Mouse (Mus musculus) neural tube, embryonic 11.5 days (tissue): Measurements from ENCODE around the gene Bbc3. TPM values are rescaled to one million over a fixed set of nuclear protein-coding genes. Genes with fewer than 3 reads are reported as not detected.

Experiments used
- ATAC-seq: fragments of 200-750 bp; cut with Nextera tagmentation; 2 replicates; pipeline ENCODE4 v1.8.0; 2017; ENCODE audit warnings: moderate number of reproducible peaks, mild to moderate bottlenecking, moderate TSS enrichment, moderate library complexity; ENCODE audit not compliant: insufficient read depth, low FRiP score, low TSS enrichment
- DNase-seq: peaks from one replicate; pipeline ENCODE4 v3.0.0-alpha.2; 2015; ENCODE audit warnings: low spot score
- H3K27ac ChIP-seq: fragments of 300-500 bp; sonication (generic); 2 replicates; pipeline ENCODE4 v1.5.1; 2014; ENCODE audit warnings: low read depth, mild to moderate bottlenecking, low read length
- H3K27me3 ChIP-seq: fragments of 300-500 bp; sonication (generic); 2 replicates; pipeline ENCODE4 v1.6.1; 2014; ENCODE audit warnings: mild to moderate bottlenecking, low read length, mixed read lengths; ENCODE audit not compliant: control insufficient read depth, insufficient read depth
- H3K36me3 ChIP-seq: fragments of 300-500 bp; sonication (generic); 2 replicates; pipeline ENCODE4 v1.6.1; 2014; ENCODE audit warnings: mild to moderate bottlenecking, low read length, moderate library complexity, mixed read lengths; ENCODE audit not compliant: control insufficient read depth, insufficient read depth
- H3K4me1 ChIP-seq: fragments of 300-500 bp; sonication (generic); 2 replicates; pipeline ENCODE4 v1.6.1; 2014; ENCODE audit warnings: low read length, mixed read lengths; ENCODE audit not compliant: control insufficient read depth, insufficient read depth
- H3K4me2 ChIP-seq: fragments of 300-500 bp; sonication (generic); 2 replicates; pipeline ENCODE4 v1.6.1; 2014; ENCODE audit warnings: low read depth, mild to moderate bottlenecking, moderate library complexity
- H3K4me3 ChIP-seq: fragments of 300-500 bp; sonication (generic); 2 replicates; pipeline ENCODE4 v1.5.1; 2014; ENCODE audit warnings: low read depth, low read length
- H3K9ac ChIP-seq: fragments of 300-500 bp; sonication (generic); 2 replicates; pipeline ENCODE4 v1.6.1; 2014; ENCODE audit warnings: mild to moderate bottlenecking, low read length
- H3K9me3 ChIP-seq: fragments of 300-500 bp; sonication (generic); 2 replicates; pipeline ENCODE4 v1.6.1; 2016; ENCODE audit warnings: low read length; ENCODE audit not compliant: control insufficient read depth
- WGBS: fragments of 180-500 bp; shearing (Covaris S2); extraction: QIAGEN DNeasy Blood & Tissue Kit; methylation state at CpG from one replicate; pipeline ENCODE4 v1.1.7; 2014; 5-methylcytosine and 5-hydroxymethylcytosine counted together
- polyA plus RNA-seq: library from polyadenylated mRNA; unstranded; fragments of >200 nt; fragmentation: Nextera tagmentation; extraction: Ambion mirVana; gene quantifications from 2 replicates; pipeline ENCODE4 v1.2.1, GENCODE M21; 2014

Gene Bbc3
- polyA plus RNA-seq, 1 experiment from 2014 or later: 11.9 TPM

- Histone ChIP-seq H3K4me3 (no peak overlapping the region), H3K36me3 (peaks cover 20% of the 10 kb centered on the region), H3K27ac (no peak overlapping the region), H3K4me1 (no peaks in the 10 kb centered on the region), H3K9ac (no peak overlapping the region), H3K4me2 (no peak overlapping the region), H3K9me3 (no peaks in the 10 kb centered on the region), H3K27me3 (no peaks in the 10 kb centered on the region)
- no peak for ATAC-seq
- DNase-seq: no peak
- 95% methylated on average over 3 of the region's 3 CpGs for WGBS
Observed at GRCm38 (mm10) chr7:16355854-16356594, 47.8 kb downstream of the Bbc3 start.

GRCm38 (mm10) chr7:16357602-16358001, 49.4 kb downstream of the Bbc3 start:
- Histone ChIP-seq H3K4me1 (no peaks in the 10 kb centered on the region), H3K36me3 (peaks cover 16% of the 10 kb centered on the region), H3K27me3 (no peaks in the 10 kb centered on the region), H3K9ac (no peak overlapping the region), H3K4me3 (no peak overlapping the region), H3K27ac (no peak overlapping the region), H3K4me2 (no peak overlapping the region), H3K9me3 (no peaks in the 10 kb centered on the region)
- ATAC-seq (no peak), DNase-seq (no peak)
- WGBS: 89% methylated on average over 3 of the region's 3 CpGs

GRCm38 (mm10) chr7:16364319-16364718, 56.1 kb downstream of the Bbc3 start:
- no peak for ATAC-seq
- Histone ChIP-seq H3K9ac (no peak overlapping the region), H3K27ac (peak overlapping the region; percentile 79), H3K4me1 (peaks cover 20% of the 10 kb centered on the region), H3K27me3 (no peaks in the 10 kb centered on the region), H3K36me3 (peaks cover 5% of the 10 kb centered on the region; the same call in 1 of the 2 replicates), H3K4me2 (no peak overlapping the region; the same call in 1 of the 2 replicates), H3K9me3 (no peaks in the 10 kb centered on the region), H3K4me3 (no peak overlapping the region)
- 70% methylated on average over 1 of the region's 1 CpGs for WGBS
- DNase-seq: no peak

GRCm38 (mm10) chr7:16364901-16365500, 56.8 kb downstream of the Bbc3 start:
- Histone ChIP-seq H3K36me3 (peaks cover 6% of the 10 kb centered on the region; the same call in 1 of the 2 replicates), H3K4me3 (no peak overlapping the region), H3K4me1 (peaks cover 20% of the 10 kb centered on the region), H3K27ac (peak overlapping the region; percentile 79), H3K9me3 (no peaks in the 10 kb centered on the region), H3K9ac (no peak overlapping the region), H3K4me2 (no peak overlapping the region), H3K27me3 (no peaks in the 10 kb centered on the region)
- peak; percentile 92 for ATAC-seq
- DNase-seq: peak; percentile 77
- 12% methylated on average over 4 of the region's 4 CpGs for WGBS

- Histone ChIP-seq H3K9me3 (no peaks in the 10 kb centered on the region), H3K4me2 (no peak overlapping the region), H3K36me3 (peaks cover 7% of the 10 kb centered on the region; the same call in 1 of the 2 replicates), H3K4me3 (no peak overlapping the region), H3K4me1 (peaks cover 20% of the 10 kb centered on the region), H3K27me3 (no peaks in the 10 kb centered on the region), H3K27ac (peak overlapping the region; percentile 79), H3K9ac (no peak overlapping the region)
- 42% methylated on average over 10 of the region's 10 CpGs for WGBS
- ATAC-seq: no peak
- no peak for DNase-seq
Observed at GRCm38 (mm10) chr7:16366133-16366646, 58.0 kb downstream of the Bbc3 start.

GRCm38 (mm10) chr7:16366669-16367068, 58.5 kb downstream of the Bbc3 start:
- H3K27ac ChIP-seq: no peak overlapping the region
- H3K9me3 ChIP-seq: no peaks in the 10 kb centered on the region
- no peak for DNase-seq
- no peaks in the 10 kb centered on the region for H3K27me3 ChIP-seq
- H3K4me3 ChIP-seq: no peak overlapping the region
- 63% methylated on average over 4 of the region's 4 CpGs for WGBS
- no peak overlapping the region for H3K9ac ChIP-seq
- peaks cover 20% of the 10 kb centered on the region for H3K4me1 ChIP-seq
- peaks cover 6% of the 10 kb centered on the region; the same call in 1 of the 2 replicates for H3K36me3 ChIP-seq
- ATAC-seq: no peak
- no peak overlapping the region for H3K4me2 ChIP-seq

Other genes starting within 250 kb of the Bbc3 start
- 0.08 TPM in 1 of 2 replicates, not detected in the other for gene Zfp541, start 246.6 kb upstream of the Bbc3 start, polyA plus RNA-seq
- gene Napa, start 209.9 kb upstream of the Bbc3 start, polyA plus RNA-seq: 175 and 184 TPM in 2 replicates
- gene Kptn, start 188.5 kb upstream of the Bbc3 start, polyA plus RNA-seq: 21.1 and 22.8 TPM in 2 replicates
- gene Slc8a2, start 178.6 kb upstream of the Bbc3 start, polyA plus RNA-seq: 0.95 and 1.0 TPM in 2 replicates
- gene Meis3, start 133.3 kb upstream of the Bbc3 start, polyA plus RNA-seq: 171 and 196 TPM in 2 replicates
- gene Dhx34, start 86.4 kb upstream of the Bbc3 start, polyA plus RNA-seq: 11.9 and 12.1 TPM in 2 replicates
- gene C5ar2, start 64.2 kb upstream of the Bbc3 start, polyA plus RNA-seq: 0.07 TPM in 1 of 2 replicates, not detected in the other
- gene C5ar1, start 48.9 kb upstream of the Bbc3 start, polyA plus RNA-seq: 2.1 and 2.3 TPM in 2 replicates
- gene Inafm1, start 34.8 kb upstream of the Bbc3 start, polyA plus RNA-seq: 12.7 and 13.8 TPM in 2 replicates
- gene Ccdc9, start 21.6 kb upstream of the Bbc3 start, polyA plus RNA-seq: 19.6 and 20.8 TPM in 2 replicates
- 384 and 394 TPM in 2 replicates for gene Sae1, start 79.4 kb downstream of the Bbc3 start, polyA plus RNA-seq
- 16.5 and 17.3 TPM in 2 replicates for gene Zc3h4, start 92.5 kb downstream of the Bbc3 start, polyA plus RNA-seq
- 57.2 and 59.6 TPM in 2 replicates for gene Tmem160, start 144.4 kb downstream of the Bbc3 start, polyA plus RNA-seq
- gene Npas1, start 169.3 kb downstream of the Bbc3 start, polyA plus RNA-seq: 0.45 and 0.68 TPM in 2 replicates